Mouse (Mus musculus) gastrocnemius, postnatal 10 days (tissue): Measurements from ENCODE around the gene Anks3. TPM values are rescaled to one million over a fixed set of nuclear protein-coding genes. Genes with fewer than 3 reads are reported as not detected.

Experiments
- DNase-seq: peaks from one replicate; pipeline ENCODE4 v3.0.0; 2021; ENCODE audit warnings: mixed read lengths
- total RNA-seq, 2 experiments: library from RNA; stranded (reverse); gene quantifications; 2 replicates each; pipeline ENCODE4 v1.2.3; 2021

Gene Anks3
- total RNA-seq, 2 experiments from 2014 or later, result 14.9 to 21.5 TPM

DNA sequence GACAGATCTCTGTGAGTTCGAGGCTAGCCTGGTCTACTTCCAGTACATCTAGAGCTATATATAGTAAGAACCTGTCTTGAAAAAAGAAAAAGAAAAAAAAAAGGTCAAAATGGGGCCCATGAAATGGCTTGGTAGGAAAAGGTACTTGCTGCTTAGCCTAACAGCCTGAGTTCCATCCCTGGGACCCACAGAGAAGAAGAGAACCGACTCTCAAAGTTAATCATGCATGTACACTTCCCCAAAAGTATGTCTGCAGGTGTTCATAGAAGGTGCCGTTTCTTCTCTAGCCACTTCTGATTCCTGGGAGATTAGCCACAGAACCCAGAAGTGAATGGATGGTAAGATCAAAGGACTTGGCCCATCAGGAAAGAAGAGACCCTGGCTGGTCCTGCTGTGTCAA, 4.4 kb upstream of the Anks3 start:
- no peak for DNase-seq

DNA sequence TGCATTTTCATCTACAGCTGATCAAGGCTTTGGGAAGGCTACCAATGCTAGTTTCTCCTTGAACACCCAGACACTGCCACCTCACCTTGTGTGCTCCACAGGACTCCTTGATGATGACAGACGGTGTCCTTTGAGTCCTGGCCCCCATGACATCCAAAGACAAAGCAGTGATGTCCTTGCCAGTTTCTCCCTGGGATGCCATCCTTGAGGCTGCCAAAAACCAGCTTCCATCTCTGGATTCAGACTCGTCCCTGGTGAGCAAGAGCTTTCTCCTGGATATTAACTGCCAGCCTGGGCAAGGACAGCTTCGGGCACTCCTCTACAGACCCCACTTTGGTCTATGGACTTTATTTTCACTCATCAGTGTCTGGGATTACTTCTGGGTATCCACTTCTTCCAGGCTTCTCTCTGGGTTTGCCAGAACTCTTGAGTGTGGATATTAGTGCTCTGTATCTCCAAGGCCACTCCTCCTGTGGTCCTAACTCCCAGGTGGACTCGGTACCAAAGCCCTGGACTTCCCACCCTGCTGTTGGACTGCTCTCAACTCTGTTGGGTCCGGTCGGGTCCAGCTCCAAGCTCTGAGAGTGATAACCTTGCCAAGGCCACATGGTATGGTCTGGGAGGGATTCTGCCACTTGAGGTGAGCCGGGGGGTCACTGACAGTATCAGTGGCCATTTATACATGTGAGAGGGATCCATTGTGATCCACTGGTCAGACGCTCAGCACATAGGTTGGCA, 1.6 kb upstream of the Anks3 start:
- no peak for DNase-seq

DNA sequence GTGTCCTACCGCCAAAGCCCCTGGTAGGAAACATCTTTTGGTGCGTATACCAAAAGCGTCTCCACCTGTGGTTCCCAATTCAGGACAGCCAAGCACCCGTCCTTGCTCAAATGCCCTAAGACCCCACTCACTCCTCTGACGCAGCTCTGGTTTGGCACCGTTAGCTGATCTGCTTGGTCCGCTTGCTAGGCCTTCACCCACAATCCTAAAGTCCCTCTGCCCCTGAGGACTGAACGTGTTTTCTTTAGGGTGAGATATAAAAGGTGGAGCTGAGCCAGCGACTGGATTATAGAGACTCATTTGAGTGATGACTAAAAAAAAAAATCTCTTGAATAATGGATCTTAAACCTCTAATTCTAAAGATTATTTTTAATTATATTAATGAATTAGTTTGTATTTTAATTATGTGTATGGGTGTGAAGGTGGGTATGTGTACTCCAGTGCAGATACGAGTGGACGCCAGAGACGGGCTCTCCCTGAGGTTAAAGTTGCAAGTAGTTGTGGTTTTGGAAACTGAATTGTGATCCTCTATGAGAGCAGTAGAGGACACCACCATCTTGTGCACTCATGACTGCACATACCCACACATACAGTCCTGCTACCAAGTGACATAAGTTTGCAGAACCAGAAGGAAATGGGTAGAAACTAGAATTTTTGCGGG, 856 bp upstream of the Anks3 start:
- no peak for DNase-seq

DNA sequence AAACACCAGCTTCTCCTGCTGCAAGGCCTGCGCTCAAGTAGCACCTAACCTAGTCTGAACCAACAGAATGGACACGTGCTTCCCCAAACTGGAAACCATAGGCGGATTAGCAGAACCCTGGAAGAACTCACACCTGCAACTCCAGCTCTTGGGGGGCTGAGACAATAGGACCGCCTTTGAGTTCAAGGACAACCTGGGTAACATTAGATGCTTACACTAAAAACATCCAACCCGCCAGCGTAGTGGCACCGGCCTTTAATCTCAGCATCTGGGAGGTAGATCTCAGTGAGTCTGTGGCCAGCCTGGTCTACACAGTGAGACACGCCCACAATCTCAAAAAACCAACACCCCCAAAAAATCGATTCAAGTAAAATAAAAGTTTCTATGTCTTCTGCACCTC, 659 bp downstream of the Anks3 start:
- no peak for DNase-seq

DNA sequence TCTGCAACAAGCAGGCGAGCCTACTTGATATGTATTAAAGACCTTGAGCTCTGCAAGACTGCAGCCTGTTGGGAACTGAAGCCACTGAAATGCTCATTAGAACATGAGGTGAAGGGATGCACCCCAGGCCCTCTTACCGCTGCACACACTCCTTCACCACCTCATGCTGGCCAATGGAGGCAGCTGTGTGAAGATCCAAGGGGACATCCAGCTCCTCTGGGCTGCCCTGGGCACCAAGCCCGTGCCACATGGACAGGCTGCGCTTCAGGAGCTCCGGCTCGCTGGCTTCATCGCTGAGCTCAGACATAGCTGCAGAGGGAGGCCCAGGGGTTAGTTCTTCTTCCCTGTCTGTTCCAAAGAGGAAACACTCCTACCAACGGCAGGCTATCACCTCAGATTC, 3.7 kb downstream of the Anks3 start:
- DNase-seq, result no peak

DNA sequence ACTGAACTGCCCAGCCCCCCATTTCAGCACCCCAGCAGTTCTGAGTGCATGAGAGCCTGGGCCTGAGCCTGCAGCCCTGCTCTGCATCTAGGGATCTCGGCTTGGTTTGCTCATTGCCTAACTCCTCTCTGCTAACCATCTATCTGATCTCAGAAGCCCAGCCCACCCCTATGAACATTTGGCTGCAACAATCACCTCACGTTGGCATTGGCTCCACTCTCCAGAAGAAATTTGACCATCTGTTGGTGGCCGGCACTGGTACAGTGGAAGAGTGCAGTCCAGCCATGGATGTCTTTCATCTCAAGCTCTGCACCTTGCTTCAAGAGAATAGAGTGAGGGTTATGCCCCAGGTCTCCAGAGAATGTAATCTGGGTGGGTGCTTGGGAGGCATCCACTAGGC, 6.6 kb downstream of the Anks3 start:
- no peak for DNase-seq

DNA sequence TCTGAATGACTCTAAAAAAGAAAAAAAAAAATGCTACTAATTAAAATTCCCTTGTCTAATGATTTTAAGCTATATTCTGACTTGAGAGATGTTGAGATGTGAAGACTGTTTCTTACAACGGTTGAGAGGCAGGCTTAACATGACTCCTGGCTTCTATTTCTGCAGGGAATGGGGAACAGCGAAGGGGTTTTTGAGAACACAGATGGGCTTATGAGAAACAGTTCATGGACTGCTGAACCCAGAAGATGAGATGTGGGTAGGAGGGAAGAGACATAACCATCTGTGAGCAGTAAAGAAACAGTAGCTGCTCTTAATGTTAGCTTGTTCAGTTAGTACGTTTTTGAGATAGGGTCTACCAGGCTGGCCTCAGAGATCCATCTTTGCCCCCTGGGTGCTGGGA, 7.4 kb downstream of the Anks3 start:
- DNase-seq, result no peak

DNA sequence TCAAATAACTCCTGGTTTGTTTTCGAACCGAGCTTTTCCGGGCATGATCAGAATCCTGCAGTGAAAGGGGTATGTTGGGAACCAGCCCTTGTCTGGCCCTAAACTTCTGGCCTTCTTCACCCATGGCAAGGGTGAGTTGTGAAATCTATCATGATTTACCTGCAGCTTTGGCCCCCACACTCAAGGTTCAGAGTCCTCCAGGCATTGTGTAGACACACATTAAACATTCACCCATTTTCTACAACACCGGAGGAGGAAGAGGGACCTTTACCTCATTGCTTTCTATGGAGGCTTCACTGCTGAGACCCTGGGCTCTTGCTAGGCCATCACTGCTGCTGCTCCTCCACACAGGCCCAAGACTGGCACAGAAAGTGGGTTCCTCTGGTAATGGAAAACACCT, 16.6 kb downstream of the Anks3 start:
- DNase-seq, result no peak

DNA sequence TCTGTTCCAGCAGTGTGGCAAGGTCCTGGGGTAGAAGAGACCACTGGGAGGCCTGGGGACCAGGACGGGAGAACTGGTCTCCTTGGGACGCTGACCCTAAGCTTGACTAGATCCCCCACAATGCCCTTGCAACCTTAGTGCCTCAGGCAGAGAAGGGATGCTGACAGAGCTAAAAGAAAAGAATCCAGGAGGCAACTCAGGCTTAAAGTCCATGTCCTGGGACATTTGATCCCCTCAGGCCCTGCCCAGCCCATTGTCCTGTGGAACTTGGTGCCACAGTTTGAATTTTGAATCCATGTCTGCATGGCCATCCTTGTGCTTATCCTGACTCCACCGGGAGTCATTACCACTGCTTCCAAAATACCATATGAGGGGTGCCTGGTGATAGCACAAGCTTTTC, 17.9 kb downstream of the Anks3 start:
- DNase-seq, result no peak

DNA sequence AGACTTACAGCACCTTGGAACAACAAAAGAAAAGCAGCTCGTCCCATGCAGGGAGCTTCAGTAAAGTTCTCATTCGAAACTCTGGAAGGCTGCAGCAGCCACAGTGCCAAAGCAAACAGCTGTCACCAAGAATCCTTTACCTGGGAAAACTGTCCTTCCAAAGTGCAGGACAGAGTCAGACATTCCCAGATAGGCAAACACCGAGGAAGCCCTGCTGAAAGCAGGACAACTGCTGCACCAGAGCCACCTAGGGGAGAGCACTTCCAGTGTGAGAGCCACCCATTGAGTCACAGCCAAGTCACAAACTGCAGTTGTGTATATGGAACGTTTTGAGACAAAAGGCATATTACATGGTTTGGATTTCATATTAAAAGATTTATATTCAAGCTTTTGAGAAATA, 18.6 kb downstream of the Anks3 start:
- no peak for DNase-seq

DNA sequence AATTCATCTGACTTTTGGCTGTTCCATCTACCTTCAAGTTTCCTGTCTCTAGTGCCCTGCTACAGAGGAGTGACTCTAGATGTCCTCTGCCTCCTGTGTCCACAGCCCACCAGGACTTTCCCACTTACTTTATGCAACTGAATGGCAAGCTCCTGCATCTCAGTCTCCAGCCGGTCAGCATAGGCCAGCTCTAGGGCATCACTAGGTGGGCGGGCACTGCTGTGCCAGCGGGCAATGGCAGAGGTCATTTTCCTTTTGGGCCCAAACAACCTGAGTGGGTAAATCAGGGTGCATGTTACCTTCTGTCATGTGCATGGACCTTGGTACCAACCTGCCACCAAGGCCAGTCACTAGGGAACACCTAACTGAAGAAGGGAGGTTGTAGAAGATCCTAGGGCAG, 20.6 kb downstream of the Anks3 start:
- no peak for DNase-seq

DNA sequence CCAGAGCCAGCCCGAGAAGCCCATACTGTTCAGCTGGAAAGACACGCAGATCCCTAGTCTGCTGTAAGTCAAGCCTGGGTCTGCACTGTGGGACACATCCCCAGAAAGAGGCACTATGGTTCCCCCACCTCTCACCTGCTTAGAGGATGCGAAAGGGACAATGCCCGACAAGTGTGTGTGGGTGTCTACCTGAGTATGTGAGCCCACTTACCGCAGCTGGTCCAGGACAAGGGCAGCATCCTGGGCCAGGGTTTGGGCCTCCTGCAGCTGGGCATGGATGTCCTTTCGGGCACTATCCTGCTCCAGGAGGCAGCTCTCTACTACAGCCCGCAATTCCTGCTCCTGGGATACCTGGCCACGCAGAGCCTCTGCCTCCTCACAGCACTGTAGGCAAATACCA, 21.1 kb downstream of the Anks3 start:
- no peak for DNase-seq

DNA sequence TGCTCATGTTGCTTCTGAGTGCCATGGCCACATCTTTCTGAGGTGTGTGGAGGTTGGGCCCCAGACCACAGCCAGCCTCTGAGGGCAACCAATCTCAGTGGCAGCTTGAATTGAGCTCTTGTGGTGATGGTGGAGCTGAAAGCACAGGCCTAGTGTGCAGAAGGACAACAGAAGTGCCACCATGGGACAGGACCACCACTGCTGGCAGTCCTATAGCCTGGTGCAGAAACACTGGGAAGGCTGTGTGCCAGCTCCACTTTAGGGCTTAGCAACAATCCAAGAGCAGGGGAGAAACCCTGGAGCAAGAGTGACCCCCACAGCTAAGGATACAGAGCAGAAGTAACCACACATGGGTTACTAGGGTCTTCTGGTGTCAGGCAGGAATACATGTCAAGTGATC, 23.0 kb downstream of the Anks3 start:
- DNase-seq, result no peak

DNA sequence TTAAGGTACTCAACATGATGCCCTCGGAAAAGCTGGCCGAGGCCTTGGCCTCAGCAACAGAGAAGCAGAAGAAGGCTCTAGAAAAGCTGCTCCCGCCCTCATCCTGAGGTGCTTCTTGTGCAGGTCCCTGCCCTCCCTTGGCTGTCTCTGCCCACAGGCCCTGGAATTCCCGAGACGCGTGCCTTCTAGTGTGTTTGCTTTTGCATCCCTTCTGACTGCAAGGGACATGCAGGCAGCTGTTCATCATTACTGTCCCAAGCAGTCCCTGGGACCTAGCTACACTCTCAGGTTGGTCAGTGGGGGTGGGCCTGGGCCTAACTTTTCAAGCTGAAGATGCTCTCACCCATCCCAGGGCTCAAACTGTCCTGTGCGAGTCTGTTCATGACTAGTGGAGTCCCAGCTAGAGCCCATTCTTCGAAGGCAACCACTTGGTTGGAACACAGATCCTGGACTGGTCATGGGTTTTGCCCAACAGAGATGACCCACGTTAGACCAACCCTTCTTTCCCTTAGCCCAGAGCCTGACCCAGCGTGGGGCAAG, 23.6 kb downstream of the Anks3 start:
- DNase-seq, result no peak

DNA sequence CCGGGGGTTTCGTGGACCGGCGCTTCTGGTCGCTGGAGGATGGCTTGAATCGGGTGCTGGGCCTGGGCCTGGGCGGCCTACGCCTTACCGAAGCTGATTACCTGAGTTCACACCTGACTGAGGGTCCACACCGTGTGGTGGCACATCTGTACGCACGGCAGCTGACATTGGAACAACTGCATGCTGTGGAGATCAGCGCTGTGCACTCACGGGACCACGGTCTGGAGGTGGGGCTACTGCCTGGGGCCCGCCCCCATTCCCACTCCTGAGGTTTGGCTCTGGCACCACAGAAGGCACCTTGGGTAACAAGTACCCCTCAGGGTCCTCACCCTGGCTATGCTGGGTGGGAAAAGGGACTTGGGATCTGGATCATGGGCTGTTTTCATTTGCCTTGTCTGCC, 24.6 kb downstream of the Anks3 start:
- DNase-seq, result peak; percentile 46

DNA sequence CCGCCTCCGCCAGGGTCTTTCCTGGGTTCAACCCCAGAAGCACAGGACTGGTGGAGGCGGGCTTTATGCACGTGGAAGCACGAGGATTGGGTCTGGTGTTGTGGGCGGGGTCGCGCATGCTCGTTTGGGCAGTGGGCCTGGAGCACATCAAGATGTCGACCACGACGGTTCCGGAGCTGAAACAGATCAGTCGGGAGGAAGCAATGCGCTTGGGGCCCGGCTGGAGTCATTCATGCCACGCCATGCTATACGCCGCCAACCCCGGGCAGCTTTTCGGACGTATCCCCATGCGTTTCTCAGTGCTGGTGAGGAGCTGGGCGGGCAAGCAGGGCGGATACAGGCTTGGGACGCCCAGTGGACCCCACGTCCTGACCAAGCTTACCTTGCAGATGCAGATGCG, 25.0 kb downstream of the Anks3 start:
- peak; percentile 96 for DNase-seq

DNA sequence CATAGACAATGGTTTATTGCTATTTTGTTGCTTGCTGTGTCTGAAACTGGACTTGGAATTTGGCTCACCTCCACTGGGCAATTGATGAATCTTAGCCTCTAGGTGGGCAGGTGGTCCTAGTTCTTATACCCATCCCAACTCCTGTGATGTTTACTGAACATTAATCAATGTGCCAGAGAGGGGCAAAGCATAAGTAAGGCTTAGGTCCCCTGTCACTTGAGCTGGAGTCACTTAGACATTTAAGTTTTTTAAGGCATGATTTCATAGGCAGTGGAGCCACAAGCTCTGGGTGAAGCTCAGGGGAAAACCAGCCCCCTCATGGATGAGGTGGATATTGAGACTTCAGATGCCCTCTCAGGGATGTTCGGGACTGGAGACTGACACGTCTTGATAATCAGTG, 25.5 kb downstream of the Anks3 start, which contains the start of gene Nudt16l1:
Gene Nudt16l1, plus strand, starts transcription at position 301 of the 400 bp plus-strand sequence.
- no peak for DNase-seq

DNA sequence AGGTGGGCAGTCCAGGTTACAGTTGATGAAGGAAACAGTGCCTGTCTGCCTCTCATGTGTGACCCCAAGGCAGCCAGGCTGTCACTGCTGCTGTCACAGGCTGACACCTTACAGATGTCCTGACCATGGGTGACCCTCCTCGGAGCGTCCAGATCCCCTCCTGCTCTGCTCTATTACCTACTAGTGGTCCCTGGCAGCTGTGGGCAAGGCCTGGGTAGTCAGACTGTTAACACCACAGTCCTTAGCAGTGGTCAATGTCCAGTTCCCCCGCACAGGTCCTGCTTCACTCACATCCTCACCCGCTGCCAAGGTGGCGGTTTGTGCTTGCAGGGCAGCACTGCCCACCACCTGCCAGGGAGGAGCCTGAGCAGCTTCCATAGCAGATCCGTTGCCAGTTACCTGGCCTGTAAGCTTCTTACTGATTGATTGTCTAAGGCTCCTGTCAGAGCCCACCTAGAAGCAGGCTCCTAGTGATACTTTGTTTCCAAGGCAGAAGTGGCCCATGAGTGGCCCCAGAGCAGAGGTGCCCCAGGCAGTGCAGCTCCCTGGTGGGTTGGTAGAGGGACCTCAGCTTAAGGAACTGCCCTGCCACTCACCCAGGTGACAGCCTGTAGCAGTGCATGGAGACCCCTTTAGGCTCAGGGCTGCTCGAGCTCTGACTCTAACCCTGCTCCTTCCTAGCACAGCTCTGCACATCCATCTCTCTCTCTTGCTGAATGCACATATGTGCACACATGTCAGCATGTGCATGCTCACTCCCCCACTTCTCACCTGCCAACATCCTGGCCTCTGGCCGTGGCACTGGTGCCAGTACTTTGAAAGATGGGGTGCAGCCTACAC, 26.4 kb downstream of the Anks3 start:
- DNase-seq, result no peak

DNA sequence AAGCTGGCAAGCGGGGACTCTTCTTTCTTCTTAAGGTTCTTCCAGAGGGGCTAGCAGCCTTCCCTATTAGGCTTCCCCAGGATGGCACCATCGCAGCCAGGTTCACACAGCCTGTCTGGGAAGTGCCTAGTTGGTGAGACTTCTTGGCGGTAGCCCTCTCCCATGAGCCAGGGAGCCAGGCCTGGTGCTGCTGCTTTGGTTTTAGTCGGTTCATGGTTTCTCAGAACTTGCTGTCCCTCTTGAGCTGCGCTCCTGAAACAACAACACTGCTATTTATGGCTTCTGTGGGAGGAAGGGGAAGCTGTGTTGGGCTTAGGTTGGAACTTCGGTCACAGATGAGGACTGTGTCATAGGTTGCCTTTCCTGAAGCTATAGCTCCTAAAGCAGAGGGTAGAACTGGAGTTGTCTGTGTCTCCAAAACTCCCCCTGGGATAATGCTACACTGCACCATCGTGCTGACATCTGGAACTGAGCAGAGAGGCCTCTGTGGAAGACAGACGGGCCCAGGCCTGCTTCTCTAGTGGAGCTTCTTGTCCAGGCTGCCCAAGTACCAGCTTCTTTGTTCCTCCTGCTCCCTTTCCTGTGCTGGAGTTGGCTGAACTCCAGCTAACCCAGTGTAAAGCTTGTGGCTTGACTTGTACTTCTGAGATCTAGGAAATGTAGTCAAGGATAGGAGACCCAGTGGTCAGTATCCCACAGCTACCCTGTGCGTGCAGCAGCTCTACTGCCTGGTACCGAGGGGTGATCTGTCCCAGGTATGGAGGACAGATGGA, 27.9 kb downstream of the Anks3 start:
- no peak for DNase-seq

DNA sequence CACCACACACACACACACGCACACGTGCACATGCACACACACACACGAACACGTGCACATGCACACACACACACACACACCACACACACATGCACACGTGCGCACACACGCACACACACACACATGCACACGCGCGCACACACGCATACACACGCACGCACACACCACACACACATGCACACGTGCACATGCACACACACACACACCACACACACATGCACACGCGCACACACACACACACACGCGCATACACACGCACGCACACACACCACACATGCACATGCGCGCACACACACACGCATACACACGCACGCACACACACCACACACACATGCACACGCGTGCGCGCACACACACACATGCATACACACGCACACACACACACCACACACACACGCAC, 28.6 kb downstream of the Anks3 start:
- DNase-seq, result no peak

DNA sequence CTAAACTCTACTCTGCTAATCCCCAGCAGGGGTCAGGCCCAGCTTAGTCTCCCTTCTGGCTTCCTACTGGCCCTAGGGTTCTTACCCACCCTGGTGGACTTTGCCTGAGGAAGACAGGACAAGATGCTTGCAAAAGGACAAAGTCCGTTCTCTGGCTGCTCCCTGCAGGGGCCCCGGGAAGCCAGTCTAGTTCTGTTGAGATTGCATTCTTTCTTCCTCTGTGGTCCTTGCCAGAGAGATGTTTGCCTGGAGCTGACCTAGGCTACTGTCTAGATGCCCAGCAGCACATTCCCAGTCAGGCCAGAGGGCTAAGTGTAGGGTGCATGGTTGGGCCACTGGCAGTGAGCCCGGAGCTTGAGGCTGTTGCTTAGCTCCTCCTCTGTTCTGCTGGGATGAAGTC, 31.6 kb downstream of the Anks3 start:
- DNase-seq, result no peak

DNA sequence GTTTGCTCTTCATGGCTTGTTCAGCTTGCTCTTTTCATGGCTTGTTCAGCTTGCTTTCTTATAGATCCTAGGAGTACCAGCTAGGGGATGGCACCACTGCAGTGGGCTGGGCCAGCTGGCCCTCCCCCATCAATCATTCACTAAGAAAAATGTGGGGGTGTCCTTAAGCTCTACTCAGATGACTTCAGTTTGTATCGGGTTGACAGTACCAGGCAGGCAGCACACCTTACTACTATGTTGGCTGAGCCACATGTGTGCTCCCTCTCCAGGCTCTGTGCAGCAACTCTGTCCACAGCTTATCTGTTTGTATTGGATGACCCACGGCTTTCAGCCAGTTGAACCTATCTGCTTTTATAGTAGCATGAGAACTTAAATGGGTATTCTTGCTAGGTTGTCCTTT, 35.5 kb downstream of the Anks3 start:
- no peak for DNase-seq
